Mouse (Mus musculus): Measurements from ENCODE around the gene Selenof.

DNA sequence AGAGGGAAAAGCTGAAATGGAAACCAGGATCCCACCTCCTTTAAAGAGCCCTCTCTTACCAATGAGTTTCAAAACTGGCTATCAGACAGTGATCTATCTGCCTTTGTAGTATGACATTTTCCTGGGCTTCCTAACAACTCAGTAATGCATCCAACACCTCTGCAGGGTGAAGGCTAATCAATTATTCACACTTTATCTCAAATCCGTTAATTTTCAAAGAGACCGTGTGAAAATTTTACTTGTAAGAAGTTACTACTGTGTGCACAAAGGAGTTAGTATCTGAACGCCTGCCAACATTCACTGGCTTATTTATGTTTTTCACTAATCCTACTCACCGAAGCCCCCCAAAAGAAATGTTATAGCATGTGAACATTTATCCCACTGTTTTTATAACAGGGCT, 24.3 kb upstream of the Selenof start:
- TF ChIP-seq GATA1 (IDR thresholded peaks at IDR 0.05; ENCODE audit: low read length), result no peak
- no peak for TF ChIP-seq TAL1 (IDR thresholded peaks at IDR 0.05; ENCODE audit: low read length)

Measured in erythroblast, embryonic 14.5 days (primary cell).